8 mouse cellular contexts compared by ENCODE assay signal in the genomic region with DNA sequence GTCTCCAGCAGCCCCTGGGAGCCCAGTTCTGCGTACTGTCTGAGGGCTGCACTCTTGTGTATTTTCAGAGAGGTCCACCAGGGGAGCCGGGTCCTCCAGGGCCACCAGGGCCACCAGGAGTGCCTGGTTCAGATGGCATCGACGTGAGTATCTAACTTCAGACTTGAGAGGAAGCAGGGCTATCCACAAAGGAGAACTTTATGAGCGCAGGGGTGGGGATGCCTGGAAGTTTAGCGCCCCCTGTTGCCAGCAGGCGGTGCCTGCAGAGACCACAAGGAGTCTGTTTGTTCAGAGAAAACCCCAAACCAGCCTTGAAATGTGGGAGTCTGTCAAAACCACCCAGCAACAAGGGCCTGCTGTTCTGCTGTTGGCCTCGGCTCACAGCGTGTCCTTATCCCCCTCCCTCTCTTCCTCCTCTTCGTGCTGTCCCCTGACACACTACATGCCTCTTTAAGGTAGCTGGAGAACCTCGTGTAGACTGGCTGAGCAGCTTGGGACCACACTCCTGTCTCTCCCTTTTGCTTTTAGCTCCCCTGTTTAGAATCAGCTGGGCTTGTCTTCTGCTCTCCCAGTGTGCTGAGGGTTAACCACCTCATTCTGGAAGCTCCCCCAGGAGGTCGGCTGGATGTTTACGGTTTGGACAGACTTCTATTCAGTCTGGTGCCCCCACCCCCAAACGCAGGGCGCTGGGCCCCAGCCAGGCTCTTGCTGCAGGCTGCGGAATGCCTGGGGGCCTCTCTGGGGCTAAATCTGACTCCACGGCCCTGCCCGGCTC. TPM values are rescaled to one million over a fixed set of nuclear protein-coding genes. Genes with fewer than 3 reads are reported as not detected.
DNase-seq lines count a peak whose midpoint lies in the region; ATAC-seq and TF ChIP-seq lines count a peak whose summit lies in the region.

No protein-coding gene starts in this region.

- no peak overlapping the region for H3K4me3 ChIP-seq in hindbrain, postnatal 0 days (ENCODE audit: low read length)

- no peaks in the 10 kb centered on the region for H3K27me3 ChIP-seq in hindbrain, postnatal 0 days (ENCODE audit: insufficient read depth, low read length)

- peak; percentile 81 for TF ChIP-seq CTCF in hindbrain, postnatal 0 days (IDR thresholded peaks at IDR 0.05; ENCODE audit: low read depth)

- peak; percentile 41 to 74 for DNase-seq in adrenal gland, adult (ENCODE audit: inconsistent age in 2 of 2, low spot score in 1 of 2)
- DNase-seq in adrenal gland, adult 8-10 months, result no peak
- peak; percentile 71 to 76 for DNase-seq in cerebellum, postnatal 14 days
- peak; percentile 68 to 69 for DNase-seq in frontal cortex, postnatal 14 days (ENCODE audit: low spot score in 2 of 2)
- peak; percentile 87 for DNase-seq in hindbrain, postnatal 0 days (ENCODE audit: low spot score)
- DNase-seq in left cerebral cortex, postnatal 14 days (ENCODE audit: low spot score in 2 of 2), result peak; percentile 74 to 91
- peak; percentile 57 for DNase-seq in right cerebral cortex, postnatal 25 days

- peaks cover 5% of the 10 kb centered on the region; the same call in 1 of the 2 replicates for H3K4me1 ChIP-seq in hindbrain, postnatal 0 days (ENCODE audit: insufficient read depth, low read length)

- ATAC-seq in hindbrain, postnatal 0 days, result peak; percentile 85
- ATAC-seq in megakaryocyte-erythroid progenitor cell, adult 5-6 weeks (replicated peaks; ENCODE audit: low FRiP score, low TSS enrichment, poor library complexity, severe bottlenecking), result peak; percentile 75

- H3K27ac ChIP-seq in hindbrain, postnatal 0 days, result peak overlapping the region; percentile 75

- intact Hi-C loops in left cerebral cortex, postnatal 14 days (cut with DNase I), result no loop called here

- WGBS in hindbrain, postnatal 0 days, result 10% methylated on average over 18 of the region's 18 CpGs

- H3K4me2 ChIP-seq in hindbrain, postnatal 0 days (ENCODE audit: low read depth, low read length), result peak overlapping the region; percentile 63

- no peaks in the 10 kb centered on the region for H3K36me3 ChIP-seq in hindbrain, postnatal 0 days (ENCODE audit: insufficient read depth, low read length)

- H3K9me3 ChIP-seq in hindbrain, postnatal 0 days (ENCODE audit: low read length), result no peaks in the 10 kb centered on the region

- H3K9ac ChIP-seq in hindbrain, postnatal 0 days (replicated peaks; ENCODE audit: low read length), result 0 out of 2 replicates have a peak overlapping the region, but pooled peaks have one; percentile 4

RNA-seq across cellular contexts. Expression of gene Col9a2, which starts 1.9 kb away (rescaled TPM):
- total RNA-seq in adrenal gland, adult 8-10 months (2022), result under 1 TPM; 0.40 to 0.78 (median 0.57) TPM
- total RNA-seq in hindbrain, postnatal 0 days (2014; rRNA removed), result 39.8 and 43.5 TPM in 2 replicates
- polyA plus RNA-seq in hindbrain, postnatal 0 days (2015; fragmentation: Nextera tagmentation; extraction: Ambion mirVana), result 22.8 and 23.8 TPM in 2 replicates
- total RNA-seq in left cerebral cortex, postnatal 14 days (2021), result 10 to 100 TPM; 10.2 to 12.7 TPM
- total RNA-seq in megakaryocyte-erythroid progenitor cell, adult 5-6 weeks (2014; fragmentation: Nextera tagmentation), result not detected in 2 replicates
- total RNA-seq in megakaryocyte-erythroid progenitor cell, adult 5-6 weeks (2017), result not detected in 2 replicates

RNA-seq across cellular contexts. Expression of gene Smap2, which starts 24.0 kb away (rescaled TPM):
- total RNA-seq in adrenal gland, adult 8-10 months (2022), result 10 to 100 TPM; 36.5 to 42.7 (median 40.3) TPM
- total RNA-seq in hindbrain, postnatal 0 days (2014; rRNA removed), result 78.4 and 79.8 TPM in 2 replicates
- 37.4 and 42.0 TPM in 2 replicates for polyA plus RNA-seq in hindbrain, postnatal 0 days (2015; fragmentation: Nextera tagmentation; extraction: Ambion mirVana)
- total RNA-seq in left cerebral cortex, postnatal 14 days (2021), result 100 to 1,000 TPM; 160 to 163 TPM
- total RNA-seq in megakaryocyte-erythroid progenitor cell, adult 5-6 weeks (2014; fragmentation: Nextera tagmentation), result 157 and 168 TPM in 2 replicates
- 84.1 and 87.3 TPM in 2 replicates for total RNA-seq in megakaryocyte-erythroid progenitor cell, adult 5-6 weeks (2017)

RNA-seq across cellular contexts. Expression of gene Zmpste24, which starts 57.0 kb away (rescaled TPM):
- total RNA-seq in adrenal gland, adult 8-10 months (2022), result 10 to 100 TPM; 54.8 to 69.9 (median 57.0) TPM
- 20.5 and 21.7 TPM in 2 replicates for total RNA-seq in hindbrain, postnatal 0 days (2014; rRNA removed)
- polyA plus RNA-seq in hindbrain, postnatal 0 days (2015; fragmentation: Nextera tagmentation; extraction: Ambion mirVana), result 21.3 and 23.0 TPM in 2 replicates
- total RNA-seq in left cerebral cortex, postnatal 14 days (2021), result 10 to 100 TPM; 23.3 to 24.5 TPM
- 33.5 and 34.1 TPM in 2 replicates for total RNA-seq in megakaryocyte-erythroid progenitor cell, adult 5-6 weeks (2014; fragmentation: Nextera tagmentation)
- 65.3 and 78.7 TPM in 2 replicates for total RNA-seq in megakaryocyte-erythroid progenitor cell, adult 5-6 weeks (2017)

Comparison
In these comparisons a context has a peak if more than half of its experiments do, and no peak if none do; other contexts are left out.
1. RNA of gene Col9a2, which starts 1.9 kb away (total RNA-seq): 39.8 to 43.5 TPM in hindbrain, postnatal 0 days and 10.2 to 12.7 TPM in left cerebral cortex, postnatal 14 days; 0.40 to 0.78 TPM in adrenal gland, adult 8-10 months and not detected in megakaryocyte-erythroid progenitor cell, adult 5-6 weeks; every median in the first group is over 4 times any median in the second.